Mouse (Mus musculus): ENCODE measurements around the gene Cmah.

Gene Cmah

GRCm38 (mm10) chr13:24453737-24454136 lies 126.5 kb downstream of the Cmah start:
- in situ Hi-C loops (cut with MboI; ENCODE audit: unreplicated experiment in 2 of 2), result loop anchor here in 1 of 2 experiments (25.0 kb wide), 1 partner anchor 666 kb away; no protein-coding TSS in a partner anchor

- in situ Hi-C loops (cut with MboI; ENCODE audit: unreplicated experiment in 2 of 2), result loop anchor here in 1 of 2 experiments (25.0 kb wide), 1 partner anchor 669 kb away; no protein-coding TSS in a partner anchor
Observed at GRCm38 (mm10) chr13:24456385-24456784, 129.2 kb downstream of the Cmah start.

GRCm38 (mm10) chr13:24460517-24460916 lies 133.3 kb downstream of the Cmah start:
- in situ Hi-C loops (cut with MboI; ENCODE audit: unreplicated experiment in 2 of 2), result loop anchor here in 1 of 2 experiments (25.0 kb wide), 1 partner anchor 673 kb away; no protein-coding TSS in a partner anchor

- in situ Hi-C loops (cut with MboI; ENCODE audit: unreplicated experiment in 2 of 2), result loop anchor here in 1 of 2 experiments (25.0 kb wide), 1 partner anchor 676 kb away; no protein-coding TSS in a partner anchor
Observed at GRCm38 (mm10) chr13:24463767-24464166, 136.6 kb downstream of the Cmah start.

- in situ Hi-C loops (cut with MboI; ENCODE audit: unreplicated experiment in 2 of 2), result loop anchor here in 1 of 2 experiments (25.0 kb wide), 1 partner anchor 679 kb away; no protein-coding TSS in a partner anchor
Observed at GRCm38 (mm10) chr13:24466027-24466426, 138.8 kb downstream of the Cmah start.

GRCm38 (mm10) chr13:24467806-24468205 lies 140.6 kb downstream of the Cmah start:
- in situ Hi-C loops (cut with MboI; ENCODE audit: unreplicated experiment in 2 of 2), result loop anchor here in 1 of 2 experiments (25.0 kb wide), 1 partner anchor 681 kb away; no protein-coding TSS in a partner anchor

GRCm38 (mm10) chr13:24477564-24477963 lies 150.4 kb downstream of the Cmah start:
- in situ Hi-C loops (cut with MboI; ENCODE audit: unreplicated experiment in 2 of 2), result loop anchor here in 1 of 2 experiments (25.0 kb wide), 1 partner anchor 435 kb away; no protein-coding TSS in a partner anchor

- in situ Hi-C loops (cut with MboI; ENCODE audit: unreplicated experiment in 2 of 2), result loop anchor here in 1 of 2 experiments (25.0 kb wide), 1 partner anchor 433 kb away; no protein-coding TSS in a partner anchor
Observed at GRCm38 (mm10) chr13:24479516-24479915, 152.3 kb downstream of the Cmah start.

GRCm38 (mm10) chr13:24480824-24481223 lies 153.6 kb downstream of the Cmah start:
- in situ Hi-C loops (cut with MboI; ENCODE audit: unreplicated experiment in 2 of 2), result loop anchor here (5.0 to 25.0 kb wide), 4 partner anchors 146 to 431 kb away; no protein-coding TSS in a partner anchor

- in situ Hi-C loops (cut with MboI; ENCODE audit: unreplicated experiment in 2 of 2), result loop anchor here (5.0 to 25.0 kb wide), 4 partner anchors 147 to 431 kb away; no protein-coding TSS in a partner anchor
Observed at GRCm38 (mm10) chr13:24481615-24482295, 154.6 kb downstream of the Cmah start.

- in situ Hi-C loops (cut with MboI; ENCODE audit: unreplicated experiment in 2 of 2), result loop anchor here (5.0 to 25.0 kb wide), 4 partner anchors 149 to 429 kb away; no protein-coding TSS in a partner anchor
Observed at GRCm38 (mm10) chr13:24483691-24484090, 156.5 kb downstream of the Cmah start.

- in situ Hi-C loops (cut with MboI; ENCODE audit: unreplicated experiment in 2 of 2), result loop anchor here (5.0 to 25.0 kb wide), 4 partner anchors 150 to 427 kb away; no protein-coding TSS in a partner anchor
Observed at GRCm38 (mm10) chr13:24484811-24485210, 157.6 kb downstream of the Cmah start.

- in situ Hi-C loops (cut with MboI; ENCODE audit: unreplicated experiment in 2 of 2), result loop anchor here (10.0 to 25.0 kb wide), 2 partner anchors 151 to 426 kb away; no protein-coding TSS in a partner anchor
Observed at GRCm38 (mm10) chr13:24485964-24486363, 158.8 kb downstream of the Cmah start.

- in situ Hi-C loops (cut with MboI; ENCODE audit: unreplicated experiment in 2 of 2), result loop anchor here (10.0 to 25.0 kb wide), 2 partner anchors 152 to 426 kb away; no protein-coding TSS in a partner anchor
Observed at GRCm38 (mm10) chr13:24486403-24486802, 159.2 kb downstream of the Cmah start.

GRCm38 (mm10) chr13:24487061-24487460 lies 159.9 kb downstream of the Cmah start:
- in situ Hi-C loops (cut with MboI; ENCODE audit: unreplicated experiment in 2 of 2), result loop anchor here (10.0 to 25.0 kb wide), 2 partner anchors 152 to 425 kb away; no protein-coding TSS in a partner anchor

- in situ Hi-C loops (cut with MboI; ENCODE audit: unreplicated experiment in 2 of 2), result loop anchor here (10.0 to 25.0 kb wide), 2 partner anchors 153 to 425 kb away; no protein-coding TSS in a partner anchor
Observed at GRCm38 (mm10) chr13:24487546-24487945, 160.3 kb downstream of the Cmah start.

- in situ Hi-C loops (cut with MboI; ENCODE audit: unreplicated experiment in 2 of 2), result loop anchor here (10.0 to 25.0 kb wide), 2 partner anchors 154 to 424 kb away; no protein-coding TSS in a partner anchor
Observed at GRCm38 (mm10) chr13:24488526-24489070, 161.4 kb downstream of the Cmah start.

GRCm38 (mm10) chr13:24489515-24489914 lies 162.3 kb downstream of the Cmah start:
- in situ Hi-C loops (cut with MboI; ENCODE audit: unreplicated experiment in 2 of 2), result loop anchor here (10.0 to 25.0 kb wide), 2 partner anchors 155 to 423 kb away; no protein-coding TSS in a partner anchor

- in situ Hi-C loops (cut with MboI; ENCODE audit: unreplicated experiment in 2 of 2), result loop anchor here in 1 of 2 experiments (25.0 kb wide), 1 partner anchor 422 kb away; no protein-coding TSS in a partner anchor
Observed at GRCm38 (mm10) chr13:24490041-24490440, 162.8 kb downstream of the Cmah start.

- in situ Hi-C loops (cut with MboI; ENCODE audit: unreplicated experiment in 2 of 2), result loop anchor here in 1 of 2 experiments (25.0 kb wide), 1 partner anchor 421 kb away; no protein-coding TSS in a partner anchor
Observed at GRCm38 (mm10) chr13:24491101-24491500, 163.9 kb downstream of the Cmah start.
